Comparison of ENCODE assay signal across 13 mouse cellular contexts in genomic region chr8:92772826-92773225, GRCm38 (mm10). TPM values are rescaled to one million over a fixed set of nuclear protein-coding genes. Genes with fewer than 3 reads are reported as not detected.
DNase-seq lines count a peak whose midpoint lies in the region; ATAC-seq lines count a peak whose summit lies in the region.
"Had no signal": no experiment of that assay in that cellular context is flagged by ENCODE, and none has a peak within 500 bp of the region (broad histone marks: within the 10 kb centered on the region; RNA-seq: fewer than 3 reads in every experiment).

No protein-coding gene starts in this region.

- no peak overlapping the region for H3K4me3 ChIP-seq in liver, embryonic 12.5 days
- H3K4me3 ChIP-seq in liver, embryonic 11.5 days (ENCODE audit: low read depth, low read length) = no peak overlapping the region
- H3K4me3 ChIP-seq in embryonic facial prominence, embryonic 10.5 days = no peak overlapping the region
- H3K4me3 ChIP-seq: embryonic facial prominence, embryonic 12.5 days; neural tube, embryonic 12.5 days had no signal

- no peaks in the 10 kb centered on the region for H3K27me3 ChIP-seq in liver, embryonic 12.5 days (replicated peaks)
- no peaks in the 10 kb centered on the region for H3K27me3 ChIP-seq in liver, embryonic 11.5 days (replicated peaks; ENCODE audit: control insufficient read depth, insufficient read depth, low read length)
- H3K27me3 ChIP-seq in embryonic facial prominence, embryonic 10.5 days (replicated peaks; ENCODE audit: low read depth, poor library complexity, severe bottlenecking) = no peaks in the 10 kb centered on the region
- H3K27me3 ChIP-seq: embryonic facial prominence, embryonic 12.5 days; neural tube, embryonic 12.5 days had no signal

- 69% methylated on average over 10 of the region's 10 CpGs for WGBS in liver, embryonic 12.5 days (ENCODE audit: insufficient replicate concordance)
- 79% methylated on average over 10 of the region's 10 CpGs for WGBS in liver, embryonic 11.5 days
- WGBS in embryonic facial prominence, embryonic 10.5 days = 80% methylated on average over 10 of the region's 10 CpGs

- H3K4me1 ChIP-seq in liver, embryonic 12.5 days = no peaks in the 10 kb centered on the region
- no peaks in the 10 kb centered on the region for H3K4me1 ChIP-seq in liver, embryonic 11.5 days (replicated peaks; ENCODE audit: control insufficient read depth, insufficient read depth, low read length)
- H3K4me1 ChIP-seq in embryonic facial prominence, embryonic 10.5 days = peaks cover 14% of the 10 kb centered on the region
- H3K4me1 ChIP-seq: embryonic facial prominence, embryonic 12.5 days had no signal

- DNase-seq in heart, adult 11 months = peak; percentile 88
- no peak for DNase-seq in heart, adult 9 months (ENCODE audit: low spot score in 2 of 2)
- DNase-seq in liver, embryonic 11.5 days (ENCODE audit: low spot score) = no peak
- DNase-seq in embryonic facial prominence, embryonic 10.5 days (ENCODE audit: low spot score) = peak; percentile 26
- peak; percentile 23 for DNase-seq in retina, embryonic 14.5 days (ENCODE audit: low spot score)
- no peak for DNase-seq in Muller cell, postnatal 12 days (ENCODE audit: inconsistent ontology term)
- DNase-seq in thymus, postnatal 10 days (ENCODE audit: low spot score in 2 of 2) = no peak
- DNase-seq: adrenal gland, postnatal 25 days; cerebellum, adult 11 months; kidney, adult 8-10 months had no signal

- no peak overlapping the region for H3K9ac ChIP-seq in liver, embryonic 12.5 days
- H3K9ac ChIP-seq in liver, embryonic 11.5 days (ENCODE audit: low read depth, low read length) = no peak overlapping the region
- H3K9ac ChIP-seq: embryonic facial prominence, embryonic 12.5 days; neural tube, embryonic 12.5 days had no signal

- no peaks in the 10 kb centered on the region for H3K9me3 ChIP-seq in liver, embryonic 12.5 days (replicated peaks)
- no peaks in the 10 kb centered on the region for H3K9me3 ChIP-seq in liver, embryonic 11.5 days (ENCODE audit: control insufficient read depth, low read length)
- H3K9me3 ChIP-seq in embryonic facial prominence, embryonic 10.5 days = no peaks in the 10 kb centered on the region
- H3K9me3 ChIP-seq: embryonic facial prominence, embryonic 12.5 days; neural tube, embryonic 12.5 days had no signal

- no peak overlapping the region for H3K27ac ChIP-seq in liver, embryonic 12.5 days
- H3K27ac ChIP-seq in liver, embryonic 11.5 days (ENCODE audit: low read depth, low read length) = no peak overlapping the region
- no peak overlapping the region for H3K27ac ChIP-seq in embryonic facial prominence, embryonic 10.5 days (replicated peaks)
- H3K27ac ChIP-seq: embryonic facial prominence, embryonic 12.5 days; neural tube, embryonic 12.5 days had no signal

- no peaks in the 10 kb centered on the region for H3K36me3 ChIP-seq in liver, embryonic 12.5 days
- no peaks in the 10 kb centered on the region for H3K36me3 ChIP-seq in liver, embryonic 11.5 days (ENCODE audit: control insufficient read depth, insufficient read depth, low read length)
- H3K36me3 ChIP-seq in embryonic facial prominence, embryonic 10.5 days (replicated peaks) = no peaks in the 10 kb centered on the region
- H3K36me3 ChIP-seq: embryonic facial prominence, embryonic 12.5 days; neural tube, embryonic 12.5 days had no signal

- ATAC-seq in liver, embryonic 12.5 days = no peak
- no peak for ATAC-seq in liver, embryonic 11.5 days (replicated peaks; ENCODE audit: low FRiP score)

- 0 out of 2 replicates have a peak overlapping the region, but pooled peaks have one; percentile 28 for H3K4me2 ChIP-seq in liver, embryonic 12.5 days
- H3K4me2 ChIP-seq in liver, embryonic 11.5 days = no peak overlapping the region; the same call in 1 of the 2 replicates
- H3K4me2 ChIP-seq: embryonic facial prominence, embryonic 12.5 days; neural tube, embryonic 12.5 days had no signal

RNA-seq across cellular contexts. Expression of gene Mmp2, which starts 54.3 kb away (rescaled TPM):
- 22.6 and 25.3 TPM in 2 replicates for polyA plus RNA-seq in liver, embryonic 12.5 days (2016; fragmentation: Nextera tagmentation; extraction: Ambion mirVana)
- 48.1 and 49.7 TPM in 2 replicates for polyA plus RNA-seq in liver, embryonic 11.5 days (2014; fragmentation: Nextera tagmentation; extraction: Ambion mirVana)
- 103 and 120 TPM in 2 replicates for polyA plus RNA-seq in embryonic facial prominence, embryonic 10.5 days (2016; fragmentation: Nextera tagmentation; extraction: Ambion mirVana)

Comparison
In these comparisons a context has a peak if more than half of its experiments do, and no peak if none do; other contexts are left out.
1. DNase-seq: peak in heart, adult 11 months (single experiment), embryonic facial prominence, embryonic 10.5 days (single experiment) and retina, embryonic 14.5 days (single experiment); none in heart, adult 9 months (0 of 2), liver, embryonic 11.5 days (single experiment), Muller cell, postnatal 12 days (single experiment) and thymus, postnatal 10 days (0 of 2).